Mouse (Mus musculus) thymus, adult 2 months (tissue): ENCODE results near the gene Stx4a.

ENCODE experiments used
- CTCF ChIP-seq: fragments of 200-500 bp; IDR thresholded peaks from 2 replicates; pipeline ENCODE4 v1.5.1; 2012; ENCODE audit warnings: mild to moderate bottlenecking, control low read depth, low read length, moderate library complexity, borderline replicate concordance; ENCODE audit not compliant: control insufficient read depth, poor library complexity, insufficient read depth; ENCODE audit errors: extremely low read depth
- POLR2A ChIP-seq: fragments of 200-500 bp; IDR thresholded peaks from 2 replicates; pipeline ENCODE4 v1.6.1; 2012; ENCODE audit warnings: mild to moderate bottlenecking, low read length, control low read depth, moderate library complexity; ENCODE audit not compliant: control insufficient read depth, poor library complexity, insufficient read depth; ENCODE audit errors: extremely low read depth

DNA sequence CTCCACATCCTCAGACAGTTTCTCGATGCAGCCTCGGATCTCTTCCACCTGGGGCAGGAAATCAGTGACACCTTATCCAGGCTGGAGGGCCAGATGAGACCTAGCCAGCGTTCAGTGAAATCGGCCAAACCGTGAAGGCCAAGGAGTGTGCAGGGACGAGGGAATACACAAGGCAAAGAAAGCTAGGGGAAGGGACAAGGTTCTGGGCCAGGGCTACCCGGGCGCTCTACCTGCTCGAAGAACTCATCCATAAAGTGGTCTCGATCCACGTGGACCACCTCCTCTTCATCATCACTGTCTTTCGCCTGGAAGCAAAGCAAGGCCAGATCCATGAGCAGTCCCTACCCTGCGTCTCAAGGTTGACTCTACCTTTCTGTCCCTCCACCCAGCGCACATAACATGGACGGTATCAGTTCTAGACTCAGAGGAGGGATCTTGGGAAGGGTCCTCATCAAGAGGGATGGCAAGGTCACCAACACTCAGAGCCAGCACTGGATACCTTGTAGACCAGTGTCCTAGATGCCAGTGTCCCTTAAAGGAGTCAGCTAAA lies 8.9 kb upstream of the Stx4a start:
- TF ChIP-seq POLR2A: no peak
- TF ChIP-seq CTCF: no peak
